ENCODE assay signal across 47 mouse cellular contexts in genomic region chr16:43631758-43632157, GRCm38 (mm10). TPM values are rescaled to one million over a fixed set of nuclear protein-coding genes. Genes with fewer than 3 reads are reported as not detected.
"Had no signal": no experiment of that assay in that cellular context is flagged by ENCODE, and none has a peak within 500 bp of the region (broad histone marks: within the 10 kb centered on the region; RNA-seq: fewer than 3 reads in every experiment).

No protein-coding gene starts in this region.

- H3K27ac ChIP-seq: heart, embryonic 10.5 days; heart, embryonic 13.5 days; heart, embryonic 15.5 days; hindbrain, embryonic 10.5 days; hindbrain, embryonic 12.5 days; hindbrain, embryonic 13.5 days; hindbrain, embryonic 14.5 days; hindbrain, embryonic 15.5 days; hindbrain, postnatal 0 days; intestine, embryonic 15.5 days; kidney, embryonic 15.5 days; kidney, postnatal 0 days; left cerebral cortex, adult 2 months had no signal

- H3K9ac ChIP-seq: heart, embryonic 13.5 days; heart, embryonic 15.5 days; hindbrain, embryonic 12.5 days; hindbrain, embryonic 13.5 days; hindbrain, embryonic 14.5 days; hindbrain, embryonic 15.5 days; intestine, embryonic 15.5 days; kidney, embryonic 15.5 days had no signal

- H3K4me2 ChIP-seq: heart, embryonic 11.5 days; heart, embryonic 13.5 days; heart, embryonic 15.5 days; hindbrain, embryonic 12.5 days; hindbrain, embryonic 13.5 days; hindbrain, embryonic 14.5 days; hindbrain, embryonic 15.5 days; intestine, embryonic 15.5 days; kidney, embryonic 15.5 days had no signal

- ATAC-seq: hindbrain, embryonic 16.5 days; hindbrain, postnatal 0 days; inflammation-experienced regulatory T-cells, adult 6 months; intestine, embryonic 15.5 days; intestine, postnatal 0 days had no signal

- H3K27me3 ChIP-seq: heart, embryonic 13.5 days; heart, embryonic 15.5 days; hindbrain, embryonic 12.5 days; hindbrain, embryonic 13.5 days; hindbrain, embryonic 15.5 days; intestine, embryonic 15.5 days; kidney, embryonic 15.5 days had no signal

- H3K4me3 ChIP-seq: heart, embryonic 10.5 days; heart, embryonic 13.5 days; heart, embryonic 15.5 days; hindbrain, embryonic 10.5 days; hindbrain, embryonic 12.5 days; hindbrain, embryonic 13.5 days; hindbrain, embryonic 15.5 days; intestine, embryonic 15.5 days; kidney, embryonic 15.5 days; left cerebral cortex, adult 2 months had no signal

- H3K36me3 ChIP-seq: heart, embryonic 15.5 days; intestine, embryonic 15.5 days had no signal

- DNase-seq: heart, postnatal 10 days; heart, postnatal 36 days; heart, postnatal 4 days; kidney, adult 11 months; kidney, adult 18-20 months; kidney, adult 2 months; kidney, adult 8-10 months; kidney, adult 9 months; kidney, postnatal 10 days; kidney, postnatal 14 days; kidney, postnatal 25 days; kidney, postnatal 36 days; kidney, postnatal 4 days; layer of hippocampus, adult 9-11 months; layer of hippocampus, postnatal 36 days had no signal

- H3K4me1 ChIP-seq: hindbrain, embryonic 10.5 days; hindbrain, embryonic 12.5 days; hindbrain, embryonic 13.5 days; hindbrain, embryonic 15.5 days; intestine, embryonic 15.5 days; kidney, embryonic 15.5 days had no signal

- H3K9me3 ChIP-seq: heart, embryonic 10.5 days; heart, embryonic 13.5 days; heart, embryonic 15.5 days; hindbrain, embryonic 10.5 days; hindbrain, embryonic 12.5 days; hindbrain, embryonic 13.5 days; hindbrain, embryonic 15.5 days; intestine, embryonic 15.5 days; kidney, embryonic 15.5 days had no signal

RNA-seq across cellular contexts. Expression of gene Tigit, which starts 32.2 kb away (rescaled TPM):
- total RNA-seq: heart, postnatal 10 days; heart, postnatal 25 days; heart, postnatal 36 days; heart, postnatal 4 days; hematopoietic stem cell, adult 5-6 weeks; hindbrain, postnatal 0 days; layer of hippocampus, adult 18-20 months; layer of hippocampus, adult 8-10 months; layer of hippocampus, postnatal 14 days; layer of hippocampus, postnatal 25 days; layer of hippocampus, postnatal 36 days; left cerebral cortex, adult 18-20 months; left cerebral cortex, adult 2 months; left cerebral cortex, adult 8-10 months; left cerebral cortex, postnatal 10 days had no signal
- polyA plus RNA-seq: heart, embryonic 10.5 days; heart, embryonic 11.5 days; heart, embryonic 13.5 days; heart, embryonic 14.5 days; heart, embryonic 15.5 days; heart, postnatal 0 days; hindbrain, embryonic 10.5 days; hindbrain, embryonic 11.5 days; hindbrain, embryonic 12.5 days; hindbrain, embryonic 13.5 days; hindbrain, embryonic 14.5 days; hindbrain, embryonic 15.5 days; hindbrain, embryonic 16.5 days; intestine, embryonic 14.5 days; intestine, embryonic 15.5 days; intestine, postnatal 0 days; kidney, embryonic 14.5 days; kidney, embryonic 15.5 days; kidney, embryonic 16.5 days; kidney, postnatal 0 days had no signal
